Mouse (Mus musculus) heart, adult 2 months (tissue): ENCODE measurements around the gene Sh3pxd2b. TPM values are rescaled to one million over a fixed set of nuclear protein-coding genes. Genes with fewer than 3 reads are reported as not detected.

Experiments used
- DNase-seq, 2 experiments: peaks; one replicate each; pipeline ENCODE4 v3.0.0; 2021
- H3K27ac ChIP-seq: fragments of 200-600 bp; 2 replicates; pipeline ENCODE4 v1.8.1; 2022
- H3K27me3 ChIP-seq: fragments of 200-500 bp; 2 replicates; pipeline ENCODE4 v1.6.1; 2012; ENCODE audit warnings: mild to moderate bottlenecking, low read length, inconsistent platforms, mixed read lengths; ENCODE audit not compliant: control insufficient read depth, insufficient read depth
- H3K36me3 ChIP-seq: fragments of 200-500 bp; 2 replicates; pipeline ENCODE4 v1.6.1; 2012; ENCODE audit warnings: low read length, inconsistent platforms; ENCODE audit not compliant: control insufficient read depth, insufficient read depth
- H3K4me1 ChIP-seq: fragments of 200-500 bp; 2 replicates; pipeline ENCODE4 v1.6.1; 2011; ENCODE audit warnings: low read length; ENCODE audit not compliant: control insufficient read depth, insufficient read depth
- H3K4me3 ChIP-seq: fragments of 200-600 bp; 2 replicates; pipeline ENCODE4 v1.8.1; 2022
- H3K79me2 ChIP-seq: fragments of 200-500 bp; replicated peaks from 2 replicates; pipeline ENCODE4 v1.6.1; 2012; ENCODE audit warnings: mild to moderate bottlenecking, inconsistent platforms, low read length, moderate library complexity, mixed read lengths; ENCODE audit not compliant: control insufficient read depth, insufficient read depth
- H3K9ac ChIP-seq: fragments of 200-500 bp; 2 replicates; pipeline ENCODE4 v1.6.1; 2012; ENCODE audit warnings: low read depth, mild to moderate bottlenecking, control low read depth, inconsistent platforms, low read length, mixed read lengths
- CTCF ChIP-seq: fragments of 200-600 bp; IDR thresholded peaks from 2 replicates; pipeline ENCODE4 v1.8.1; 2022; ENCODE audit warnings: antibody characterized with exemption, mild to moderate bottlenecking, moderate library complexity
- EP300 ChIP-seq: fragments of 200-500 bp; IDR thresholded peaks from 2 replicates; pipeline ENCODE4 v1.6.1; 2011; ENCODE audit warnings: low read depth, low read length, control low read depth; ENCODE audit not compliant: insufficient read depth
- POLR2A ChIP-seq: fragments of 200-500 bp; IDR thresholded peaks from 2 replicates; pipeline ENCODE4 v1.6.1; 2011; ENCODE audit warnings: mild to moderate bottlenecking, low read depth, low read length, control low read depth; ENCODE audit not compliant: insufficient read depth
- WGBS: fragments of 180-500 bp; shearing (Covaris S2); methylation state at CpG from one replicate; pipeline ENCODE4 v1.1.7; 2018; 5-methylcytosine and 5-hydroxymethylcytosine counted together
- intact Hi-C: fragments of 180-260 bp; cut with DNase I; formaldehyde crosslinking; loops from one replicate; pipeline ENCODE4 v1.15.1; 2025
- polyA plus RNA-seq: library from polyadenylated mRNA; depleted of rRNA; stranded (reverse); fragments of >200 nt; gene quantifications from 2 replicates; pipeline ENCODE4 v1.2.3, GENCODE M21; 2012
- total RNA-seq, 2 experiments: library from RNA; stranded (reverse); gene quantifications; 2 replicates each; pipeline ENCODE4 v1.2.3; 2021

Gene Sh3pxd2b
- total and polyA plus RNA-seq, 3 experiments = 3.2 to 8.5 (median 4.0) TPM

- Histone ChIP-seq H3K9ac (no peak overlapping the region), H3K4me1 (no peaks in the 10 kb centered on the region), H3K36me3 (no peaks in the 10 kb centered on the region), H3K4me3 (no peak overlapping the region), H3K27ac (no peak overlapping the region), H3K79me2 (no peaks in the 10 kb centered on the region), H3K27me3 (no peaks in the 10 kb centered on the region)
- DNase-seq = no peak
- TF ChIP-seq CTCF = no peak
- TF ChIP-seq EP300 = no peak
- TF ChIP-seq POLR2A = no peak
- WGBS = 87% methylated on average over 3 of the region's 3 CpGs
- intact Hi-C loops = no loop called here
These were observed 31.6 kb upstream of the Sh3pxd2b start for GRCm38 (mm10) chr11:32316009-32316408.

- no peak overlapping the region for H3K9ac ChIP-seq
- H3K27me3 ChIP-seq = no peaks in the 10 kb centered on the region
- H3K79me2 ChIP-seq = no peaks in the 10 kb centered on the region
- WGBS = 63% methylated on average over 11 of the region's 11 CpGs
- H3K4me3 ChIP-seq = no peak overlapping the region
- H3K27ac ChIP-seq = no peak overlapping the region
- no peak for DNase-seq
- intact Hi-C loops = loop anchor here (10.0 kb wide), 2 partner anchors 106 to 136 kb away; no protein-coding TSS in a partner anchor
- H3K36me3 ChIP-seq = no peaks in the 10 kb centered on the region
- TF ChIP-seq POLR2A = no peak
- no peak for TF ChIP-seq CTCF
- TF ChIP-seq EP300 = no peak
- peaks cover 1% of the 10 kb centered on the region; the same call in 1 of the 2 replicates for H3K4me1 ChIP-seq
These were observed 27.0 kb upstream of the Sh3pxd2b start for GRCm38 (mm10) chr11:32320507-32321195.

GRCm38 (mm10) chr11:32321196-32321565, 26.4 kb upstream of the Sh3pxd2b start:
- DNase-seq = peak; percentile 49 to 64
- Histone ChIP-seq H3K4me3 (no peak overlapping the region), H3K79me2 (no peaks in the 10 kb centered on the region), H3K9ac (no peak overlapping the region), H3K27me3 (no peaks in the 10 kb centered on the region), H3K27ac (no peak overlapping the region), H3K4me1 (peaks cover 1% of the 10 kb centered on the region; the same call in 1 of the 2 replicates), H3K36me3 (no peaks in the 10 kb centered on the region)
- 34% methylated on average over 8 of the region's 8 CpGs for WGBS
- TF ChIP-seq POLR2A = no peak
- TF ChIP-seq CTCF = peak; percentile 91
- intact Hi-C loops = loop anchor here (10.0 kb wide), 2 partner anchors 106 to 136 kb away; no protein-coding TSS in a partner anchor

DNA sequence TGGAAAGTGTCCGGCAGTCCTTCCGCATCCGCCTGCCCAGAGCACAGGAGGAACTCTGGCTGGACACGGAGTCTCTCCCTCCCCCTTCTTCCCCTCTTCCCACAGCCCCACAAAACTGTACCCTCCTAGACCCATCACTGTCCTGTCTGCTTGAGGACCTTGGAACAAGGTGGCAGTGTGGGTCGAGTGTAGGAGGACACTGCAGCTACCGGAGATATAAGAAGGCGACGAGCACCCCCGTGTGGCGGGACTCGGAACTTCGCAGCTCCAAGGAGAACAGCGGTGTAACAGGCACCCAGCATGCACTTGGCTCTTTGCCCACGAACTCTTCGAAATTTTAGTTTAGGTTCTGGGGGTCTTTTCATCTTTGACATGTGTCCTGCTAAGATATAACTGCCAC, 23.0 kb upstream of the Sh3pxd2b start:
- Histone ChIP-seq H3K27ac (no peak overlapping the region), H3K36me3 (no peaks in the 10 kb centered on the region), H3K4me1 (peaks cover 1% of the 10 kb centered on the region; the same call in 1 of the 2 replicates), H3K27me3 (no peaks in the 10 kb centered on the region), H3K9ac (peak overlapping the region; percentile 53), H3K79me2 (no peaks in the 10 kb centered on the region), H3K4me3 (peak overlapping the region; percentile 27; the same call in 1 of the 2 replicates)
- TF ChIP-seq POLR2A = no peak
- TF ChIP-seq CTCF = peak; percentile 96
- peak; percentile 80 for TF ChIP-seq EP300
- peak; percentile 85 to 91 for DNase-seq
- intact Hi-C loops = loop anchor here (2.0 to 10.0 kb wide), 4 partner anchors 16 to 140 kb away; partner anchors contain the start of gene Hbq1a
- 6% methylated on average over 15 of the region's 15 CpGs for WGBS

- Histone ChIP-seq H3K36me3 (no peaks in the 10 kb centered on the region), H3K27ac (no peak overlapping the region), H3K4me3 (no peak overlapping the region), H3K79me2 (no peaks in the 10 kb centered on the region), H3K4me1 (peaks cover 5% of the 10 kb centered on the region), H3K9ac (no peak overlapping the region), H3K27me3 (no peaks in the 10 kb centered on the region)
- 26% methylated on average over 6 of the region's 6 CpGs for WGBS
- TF ChIP-seq CTCF (no peak), POLR2A (no peak), EP300 (no peak)
- intact Hi-C loops = no loop called here
- DNase-seq = peak in 1 of 2 experiments; percentile 49
These were observed 16.5 kb upstream of the Sh3pxd2b start for GRCm38 (mm10) chr11:32331075-32331474.

DNA sequence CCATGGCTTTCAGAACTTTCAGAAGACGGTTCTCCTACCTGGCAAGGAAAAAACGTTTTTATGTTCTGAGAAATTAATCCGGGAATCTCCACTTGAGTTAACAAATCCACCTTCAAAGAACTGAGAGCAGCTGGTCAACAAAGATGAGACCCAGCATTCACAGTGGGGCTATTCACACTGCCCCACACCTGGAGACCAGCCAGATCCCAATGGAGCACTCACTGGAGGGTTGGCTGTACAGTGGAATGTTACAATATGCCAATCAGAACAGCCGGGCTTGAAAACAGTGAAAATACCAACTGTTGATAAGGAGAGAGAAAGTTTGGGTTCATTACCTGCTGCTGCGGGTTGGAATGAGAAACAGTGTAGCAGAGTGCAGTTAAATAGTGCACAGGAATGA, 15.8 kb upstream of the Sh3pxd2b start:
- TF ChIP-seq EP300 = no peak
- TF ChIP-seq POLR2A = no peak
- no peak for TF ChIP-seq CTCF
- no peak overlapping the region for H3K9ac ChIP-seq
- H3K79me2 ChIP-seq = no peaks in the 10 kb centered on the region
- WGBS = 55% methylated on average over 5 of the region's 5 CpGs
- no peak for DNase-seq
- H3K4me3 ChIP-seq = no peak overlapping the region
- no peak overlapping the region for H3K27ac ChIP-seq
- H3K27me3 ChIP-seq = no peaks in the 10 kb centered on the region
- intact Hi-C loops = no loop called here
- H3K36me3 ChIP-seq = no peaks in the 10 kb centered on the region
- H3K4me1 ChIP-seq = peaks cover 5% of the 10 kb centered on the region
